Mouse (Mus musculus) cerebellum, adult 9-11 months (tissue): Measurements from ENCODE around the gene Wdtc1.

Source experiments
- DNase-seq: peaks from one replicate; pipeline ENCODE4 v3.0.0; 2022

Gene Wdtc1

GRCm38 (mm10) chr4:133315991-133316390 is 37.3 kb downstream of the Wdtc1 start:
- no peak for DNase-seq

GRCm38 (mm10) chr4:133314896-133315295 is 38.4 kb downstream of the Wdtc1 start:
- DNase-seq = peak; percentile 89

GRCm38 (mm10) chr4:133309948-133310347 is 43.3 kb downstream of the Wdtc1 start:
- peak; percentile 77 for DNase-seq

GRCm38 (mm10) chr4:133307331-133307730 is 46.0 kb downstream of the Wdtc1 start:
- peak; percentile 62 for DNase-seq

DNA sequence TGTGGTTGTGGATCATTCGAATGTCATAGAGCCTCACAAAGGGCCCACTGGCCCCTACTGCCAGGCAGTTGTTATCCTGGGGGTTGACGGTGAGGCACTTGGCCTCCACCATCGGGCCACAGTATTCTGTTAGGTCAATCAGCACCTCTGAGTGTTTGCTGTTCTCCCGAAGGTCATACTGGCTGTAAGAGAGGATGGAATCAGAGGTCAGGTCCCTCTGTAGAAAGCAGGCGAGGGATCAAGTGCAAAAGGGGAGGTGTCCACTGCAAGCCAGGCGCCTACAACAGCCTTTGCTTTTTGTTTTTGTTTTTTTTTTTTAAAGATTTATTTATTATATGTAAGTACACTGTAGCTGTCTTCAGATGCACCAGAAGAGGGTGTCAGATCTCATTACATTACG is 47.5 kb downstream of the Wdtc1 start:
- no peak for DNase-seq

- no peak for DNase-seq
Observed at GRCm38 (mm10) chr4:133304770-133305169, 48.5 kb downstream of the Wdtc1 start.

DNA sequence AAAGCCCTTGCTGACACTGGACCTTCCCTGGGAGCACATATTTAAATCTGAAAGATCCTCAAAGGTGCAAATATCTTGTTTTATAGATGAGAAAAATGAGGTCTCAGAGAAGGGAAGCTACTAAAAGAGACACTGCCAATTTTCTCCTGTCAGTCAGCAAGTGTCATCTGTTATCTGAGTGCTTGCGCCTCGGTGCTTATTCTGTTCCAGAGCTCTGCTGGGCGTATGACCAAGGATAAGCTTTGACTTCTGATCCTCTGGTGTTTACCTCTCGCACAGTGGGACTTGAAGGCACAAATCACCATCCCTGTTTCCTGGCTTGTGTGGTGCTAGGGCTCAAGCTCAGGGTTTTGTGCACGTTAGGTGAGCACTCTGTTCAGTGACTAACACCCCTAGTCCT is 50.6 kb downstream of the Wdtc1 start:
- no peak for DNase-seq

DNA sequence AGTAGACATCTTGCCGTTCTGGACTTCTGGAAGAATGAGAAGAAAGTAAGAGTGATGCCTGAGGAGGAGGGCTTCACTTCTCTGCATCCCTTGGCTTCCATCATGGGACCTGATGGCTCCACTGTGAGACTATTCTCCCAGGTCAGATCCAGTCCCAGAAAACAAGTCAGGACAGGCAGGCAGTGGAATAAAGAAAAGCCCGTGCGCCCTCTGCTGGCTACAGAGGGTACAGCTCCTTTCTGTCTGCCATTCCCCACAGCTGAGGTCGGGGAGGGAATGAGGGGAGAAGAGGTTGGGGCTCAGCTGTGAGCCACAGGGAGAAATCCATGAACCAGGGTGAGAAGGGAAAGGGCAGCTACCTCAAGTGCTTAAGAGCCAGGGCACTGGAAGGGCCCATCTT is 51.5 kb downstream of the Wdtc1 start:
- DNase-seq = peak; percentile 80

DNA sequence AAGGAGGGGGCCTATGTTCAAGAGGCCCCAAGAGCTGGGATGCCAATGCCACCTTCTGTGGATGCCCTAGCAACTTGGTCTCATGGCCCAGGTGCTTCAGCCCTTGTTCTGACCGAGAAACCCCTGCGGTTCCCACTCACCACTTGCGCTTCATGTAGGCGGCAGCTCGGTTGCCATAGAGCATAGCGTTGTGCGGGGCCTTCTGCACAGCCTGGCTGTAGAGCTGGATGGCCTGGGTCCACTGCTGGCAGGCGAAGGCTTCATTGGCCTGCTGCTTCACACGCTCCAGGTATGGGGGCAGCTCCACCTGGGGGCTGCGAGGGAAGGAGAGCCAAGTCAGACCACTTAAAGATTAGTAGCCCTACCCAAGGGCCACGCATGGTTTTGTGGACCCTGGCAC is 52.9 kb downstream of the Wdtc1 start:
- DNase-seq = peak; percentile 56

- peak; percentile 89 for DNase-seq
Observed at GRCm38 (mm10) chr4:133299701-133300100, 53.6 kb downstream of the Wdtc1 start.

DNA sequence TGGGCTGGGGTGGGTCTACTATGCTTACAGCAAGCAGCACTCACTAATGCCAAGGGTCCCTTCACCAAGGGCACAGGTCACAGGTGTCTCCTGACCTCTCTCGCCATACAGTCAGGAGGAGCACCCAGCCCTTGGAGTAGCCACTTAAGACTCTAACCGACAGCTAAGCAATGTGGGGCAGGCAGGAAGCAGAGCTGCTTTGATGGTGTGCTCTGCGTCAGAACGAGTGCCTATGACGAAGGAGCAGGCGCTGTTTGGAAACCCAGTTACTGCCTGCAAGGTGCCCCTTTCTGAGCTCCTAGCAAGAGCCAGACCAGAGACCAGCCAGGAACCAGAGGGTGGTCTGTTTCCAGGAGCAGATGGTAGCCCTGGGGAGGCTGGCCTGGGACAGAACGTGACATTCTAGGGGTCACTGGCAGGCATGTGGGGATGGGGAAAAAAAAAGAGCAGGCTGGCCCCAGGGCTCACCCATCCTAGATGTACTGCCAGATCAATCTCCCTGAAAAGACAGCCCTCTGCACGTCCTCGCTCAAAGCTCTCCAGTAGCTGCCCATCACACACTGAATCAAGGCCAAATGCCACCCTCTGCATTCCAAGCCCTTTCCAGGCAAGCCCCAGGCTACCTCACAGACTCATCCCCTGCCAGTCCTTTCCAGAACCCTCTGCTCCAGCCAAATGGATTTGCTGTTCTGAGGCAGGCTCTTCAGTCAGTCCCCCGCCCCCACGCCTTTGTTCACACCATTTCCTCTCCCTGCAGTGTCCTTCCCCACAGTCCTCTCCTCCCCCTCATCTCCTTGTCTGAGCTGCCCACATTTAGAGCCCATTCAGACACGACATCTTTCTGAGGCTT is 54.5 kb downstream of the Wdtc1 start:
- DNase-seq = peak; percentile 95

- peak; percentile 92 for DNase-seq
Observed at GRCm38 (mm10) chr4:133297801-133298238, 55.5 kb downstream of the Wdtc1 start.

DNA sequence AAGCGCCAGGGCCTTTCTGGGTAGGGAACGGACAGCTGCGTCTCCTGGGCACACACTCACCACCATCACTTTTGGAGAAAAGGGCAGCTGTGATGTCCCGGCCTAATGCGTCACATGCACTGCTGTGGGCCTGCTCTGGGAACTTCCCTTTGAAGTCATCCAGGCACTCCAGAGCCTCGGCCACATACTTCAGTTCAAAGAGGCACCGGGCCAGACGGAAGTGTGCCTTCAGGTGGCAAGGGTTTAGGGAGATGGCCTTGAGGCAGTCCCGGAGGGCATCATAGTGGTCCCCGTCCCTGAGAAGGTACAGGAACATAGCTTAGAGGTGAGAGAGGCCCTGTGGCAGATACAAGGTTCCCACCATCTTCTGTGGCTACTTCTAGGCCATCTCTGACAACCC is 55.9 kb downstream of the Wdtc1 start:
- DNase-seq = no peak

DNA sequence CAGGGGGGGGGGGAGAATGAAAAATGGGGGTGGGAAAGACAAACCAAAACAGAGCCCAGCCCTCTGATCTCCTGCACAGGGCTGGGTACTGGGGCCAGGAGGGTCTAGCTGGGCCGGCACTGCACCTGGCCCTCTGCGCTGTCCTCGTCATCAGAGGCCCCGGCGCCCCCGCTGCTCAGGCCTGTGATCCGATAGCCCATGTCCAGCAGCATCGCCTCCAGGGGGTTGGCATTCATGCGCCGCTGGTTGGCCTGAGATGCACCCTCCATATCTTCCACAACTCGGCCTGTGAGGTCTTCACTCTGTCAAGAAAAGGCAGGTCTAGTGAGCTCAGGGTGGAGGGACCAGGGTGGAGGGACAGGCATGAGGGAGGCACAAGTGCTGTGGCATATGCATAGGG is 59.2 kb downstream of the Wdtc1 start:
- DNase-seq = no peak

- DNase-seq = no peak
Observed at GRCm38 (mm10) chr4:133292901-133293843, 60.1 kb downstream of the Wdtc1 start.

DNA sequence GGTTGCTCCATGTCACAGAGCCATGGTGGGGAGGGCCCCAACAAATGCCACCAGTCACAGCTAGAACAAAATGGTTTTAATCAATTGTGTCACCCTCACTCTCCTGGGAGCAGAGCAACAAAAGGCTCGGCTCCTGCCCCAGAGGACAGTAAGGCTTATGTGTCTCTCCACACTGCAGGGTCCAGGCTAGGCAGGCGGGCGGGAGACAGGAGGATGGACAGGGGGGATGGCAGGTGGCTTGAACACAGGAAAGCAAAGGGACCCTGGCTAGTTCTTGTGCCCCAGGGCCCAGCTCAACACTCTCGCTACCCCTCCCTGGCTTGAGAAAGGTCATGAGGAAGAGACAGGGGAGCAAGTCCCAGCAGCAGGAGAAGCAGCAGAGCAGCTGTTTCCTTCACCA is 60.9 kb downstream of the Wdtc1 start:
- no peak for DNase-seq

DNA sequence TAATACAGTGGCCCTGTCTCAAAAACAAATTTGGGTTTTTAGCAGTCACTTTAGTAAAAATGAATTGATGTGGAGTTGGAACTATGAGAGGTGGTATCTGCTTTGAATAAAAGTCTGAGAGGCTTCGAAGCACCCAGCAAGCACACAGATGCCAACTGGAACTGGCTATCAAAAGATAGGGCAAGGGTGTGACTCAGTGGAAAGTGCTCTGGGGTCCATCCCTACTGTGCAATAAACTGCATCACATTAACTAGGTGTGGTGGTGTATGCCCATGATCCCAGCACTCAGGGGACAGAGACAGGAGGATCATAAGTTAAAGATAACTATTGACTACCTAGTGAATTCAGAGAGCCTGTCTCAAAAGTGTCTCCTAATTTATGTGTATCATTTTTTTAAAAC is 62.0 kb downstream of the Wdtc1 start:
- no peak for DNase-seq

DNA sequence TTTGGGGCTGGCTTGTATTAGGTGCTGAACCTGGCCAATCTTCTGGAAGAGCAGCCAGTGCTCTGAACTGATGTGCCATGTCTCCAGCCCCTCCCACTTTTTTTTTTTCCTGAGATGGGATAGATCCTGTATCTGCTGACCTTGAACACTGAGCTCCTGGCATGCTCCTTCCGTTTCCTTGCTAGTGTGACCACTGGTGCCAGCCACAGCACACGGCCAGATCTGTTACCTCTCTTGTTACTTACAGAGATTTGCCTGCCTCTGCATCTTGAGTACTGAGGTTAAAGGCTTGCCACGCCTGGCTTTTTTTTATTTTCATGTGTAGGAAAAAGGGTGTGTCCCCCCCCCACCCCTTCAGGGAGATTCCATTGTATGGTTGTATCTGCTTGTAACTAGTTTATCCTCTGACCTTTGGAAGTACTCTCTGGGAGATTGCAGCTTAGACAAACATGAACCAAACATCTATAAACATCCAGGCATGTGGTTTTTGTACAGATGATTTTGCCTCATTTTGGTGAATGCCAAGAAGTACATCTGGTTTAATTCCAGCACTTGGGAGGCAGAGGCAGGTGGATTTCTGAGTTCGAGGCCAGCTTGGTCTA is 66.7 kb downstream of the Wdtc1 start:
- no peak for DNase-seq

- no peak for DNase-seq
Observed at GRCm38 (mm10) chr4:133285950-133286349, 67.3 kb downstream of the Wdtc1 start.

GRCm38 (mm10) chr4:133285299-133285698 is 68.0 kb downstream of the Wdtc1 start:
- DNase-seq = no peak

DNA sequence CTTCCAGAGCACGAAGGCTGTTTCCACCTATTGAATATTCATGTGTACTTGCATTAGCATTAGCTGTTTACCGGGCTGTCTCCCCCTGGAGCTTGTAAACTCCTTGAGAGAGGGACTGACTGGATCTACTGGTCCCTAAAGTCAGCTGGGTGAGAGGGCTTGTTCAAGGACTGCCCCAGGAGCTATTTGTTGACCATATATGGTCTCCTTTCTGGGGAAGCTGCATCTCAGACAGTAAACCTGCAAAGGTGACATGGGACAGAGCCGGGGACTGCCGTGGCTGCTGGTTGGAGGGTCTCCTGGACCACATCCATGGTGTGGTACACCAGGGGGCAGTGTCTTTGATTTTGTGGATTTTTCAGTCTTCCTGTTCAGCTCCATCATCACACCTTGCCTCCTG is 70.6 kb downstream of the Wdtc1 start:
- DNase-seq = no peak

- no peak for DNase-seq
Observed at GRCm38 (mm10) chr4:133281951-133282481, 71.3 kb downstream of the Wdtc1 start.

- DNase-seq = no peak
Observed at GRCm38 (mm10) chr4:133281513-133281912, 71.8 kb downstream of the Wdtc1 start.
